Mouse (Mus musculus): ENCODE measurements at regions not wholly inside any gene's neighbourhood (a gene's known extent, or its start where the extent isn't known, plus 50 kb on each side); places are given as distances from the start of the nearest gene placed in this dataset.
"Not testable (repeated sequence)": the region's sequence is repeated elsewhere in the genome, so short reads cannot be mapped to it uniquely, and the experiment has no call there.

GRCm38 (mm10) chr3:78573299-78573698 lies 713.0 kb downstream of the Rapgef2 start:
- ATAC-seq (ENCODE audit: low TSS enrichment): no peak

- not testable (repeated sequence) for ATAC-seq (ENCODE audit: low TSS enrichment)
Observed at GRCm38 (mm10) chr3:78564926-78565325, 721.4 kb downstream of the Rapgef2 start.
